In the genomic region with DNA sequence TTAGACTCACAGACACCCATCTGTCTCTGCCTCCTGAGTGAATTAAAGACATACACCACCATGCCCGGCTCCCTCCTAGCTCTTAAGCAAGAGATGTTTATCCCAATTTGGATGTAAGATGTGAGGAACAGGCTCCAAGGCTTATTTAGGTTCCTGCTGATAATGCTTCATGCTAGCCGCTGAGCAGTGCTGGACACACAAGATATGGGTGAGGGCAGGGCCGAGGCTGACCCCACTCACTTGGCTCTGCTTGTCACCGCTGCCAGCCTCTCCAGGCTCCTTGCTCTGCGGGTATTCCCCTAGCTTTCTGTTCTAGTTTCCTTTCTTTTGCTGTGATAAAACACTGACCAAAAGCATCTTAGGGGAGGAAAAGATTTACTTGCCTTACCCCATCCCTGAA, we compare ENCODE assay signal across 19 mouse cellular contexts. TPM values are rescaled to one million over a fixed set of nuclear protein-coding genes. Genes with fewer than 3 reads are reported as not detected.
A peak's percentile ranks its signal among the peaks of the same experiment; 100 is the strongest.
DNase-seq lines count a peak whose midpoint lies in the region; ATAC-seq and TF ChIP-seq lines count a peak whose summit lies in the region.
"Had no signal": no experiment of that assay in that cellular context is flagged by ENCODE, and none has a peak within 500 bp of the region (broad histone marks: within the 10 kb centered on the region; RNA-seq: fewer than 3 reads in every experiment).

No protein-coding gene starts in this region.

- no peaks in the 10 kb centered on the region for H3K9me3 ChIP-seq in hindbrain, embryonic 13.5 days
- H3K9me3 ChIP-seq in midbrain, embryonic 10.5 days (replicated peaks): no peaks in the 10 kb centered on the region
- H3K9me3 ChIP-seq: heart, embryonic 15.5 days had no signal

- no peak for TF ChIP-seq POLR2A in brain, embryonic 14.5 days (IDR thresholded peaks at IDR 0.05; ENCODE audit: borderline replicate concordance, extremely low read depth, insufficient read depth, insufficient read length, poor library complexity, severe bottlenecking)

- peak overlapping the region; percentile 36; the same call in 1 of the 2 replicates for H3K9ac ChIP-seq in hindbrain, embryonic 13.5 days
- H3K9ac ChIP-seq: heart, embryonic 15.5 days; lung, embryonic 14.5 days had no signal

- 62% methylated on average over 5 of the region's 5 CpGs for WGBS in hindbrain, embryonic 13.5 days
- WGBS in midbrain, embryonic 10.5 days: 77% methylated on average over 5 of the region's 5 CpGs

- H3K27me3 ChIP-seq in hindbrain, embryonic 13.5 days: no peaks in the 10 kb centered on the region
- H3K27me3 ChIP-seq in midbrain, embryonic 10.5 days (ENCODE audit: low read depth, poor library complexity, severe bottlenecking): no peaks in the 10 kb centered on the region; the same call in 1 of the 2 replicates
- H3K27me3 ChIP-seq: heart, embryonic 15.5 days had no signal

- TF ChIP-seq CTCF in brain, embryonic 14.5 days (IDR thresholded peaks at IDR 0.05; ENCODE audit: borderline replicate concordance, extremely low read depth, insufficient read depth, insufficient read length): no peak

- H3K27ac ChIP-seq in hindbrain, embryonic 13.5 days: peak overlapping the region; percentile 99
- peak overlapping the region; percentile 89 for H3K27ac ChIP-seq in midbrain, embryonic 10.5 days (replicated peaks)
- H3K27ac ChIP-seq: heart, embryonic 15.5 days had no signal

- peak overlapping the region; percentile 43 for H3K4me2 ChIP-seq in hindbrain, embryonic 13.5 days
- H3K4me2 ChIP-seq: heart, embryonic 15.5 days; lung, embryonic 14.5 days had no signal

- H3K36me3 ChIP-seq in hindbrain, embryonic 13.5 days: no peaks in the 10 kb centered on the region
- H3K36me3 ChIP-seq in midbrain, embryonic 10.5 days: no peaks in the 10 kb centered on the region
- H3K36me3 ChIP-seq: heart, embryonic 15.5 days had no signal

- DNase-seq in brain, embryonic 14.5 days (ENCODE audit: low read depth): peak; percentile 65
- no peak for DNase-seq in midbrain, embryonic 10.5 days (ENCODE audit: low spot score)
- no peak for DNase-seq in spleen, postnatal 14 days (ENCODE audit: low spot score in 2 of 2)
- no peak for DNase-seq in adrenal gland, adult 2 months
- no peak for DNase-seq in urinary bladder, adult 18-20 months (ENCODE audit: low spot score in 2 of 2)
- no peak for DNase-seq in layer of hippocampus, adult 9-11 months
- DNase-seq: adrenal gland, postnatal 25 days; cerebellum, adult 11-12 months; kidney, adult 11 months; layer of hippocampus, postnatal 36 days; lung, embryonic 14.5 days; thymus, postnatal 4 days had no signal

- H3K4me3 ChIP-seq in hindbrain, embryonic 13.5 days: no peak overlapping the region
- no peak overlapping the region for H3K4me3 ChIP-seq in midbrain, embryonic 10.5 days
- H3K4me3 ChIP-seq: heart, embryonic 15.5 days had no signal

- ATAC-seq in erythroblast, adult 5-6 weeks (replicated peaks; ENCODE audit: low FRiP score, poor library complexity, severe bottlenecking): peak; percentile 79
- ATAC-seq in hindbrain, embryonic 13.5 days (ENCODE audit: low FRiP score): no peak

- H3K4me1 ChIP-seq in hindbrain, embryonic 13.5 days (replicated peaks): peaks cover 88% of the 10 kb centered on the region
- H3K4me1 ChIP-seq in midbrain, embryonic 10.5 days: peaks cover 64% of the 10 kb centered on the region

RNA-seq across cellular contexts. Expression of a gene that starts 25.1 kb away (rescaled TPM):
- polyA plus RNA-seq in brain, embryonic 14.5 days (2012; rRNA removed): 181 and 191 TPM in 2 replicates
- 126 and 151 TPM in 2 replicates for total RNA-seq in erythroblast, adult 5-6 weeks (2015; ENCODE audit: low replicate concordance)
- total RNA-seq in erythroblast, adult 5-6 weeks (2017; ENCODE audit: low replicate concordance): 256 and 310 TPM in 2 replicates
- 173 and 185 TPM in 2 replicates for polyA plus RNA-seq in hindbrain, embryonic 13.5 days (2015; fragmentation: Nextera tagmentation; extraction: Ambion mirVana)
- 43.3 and 81.8 TPM in 2 replicates for polyA plus RNA-seq in midbrain, embryonic 10.5 days (2016; fragmentation: Nextera tagmentation; extraction: Ambion mirVana)
- total RNA-seq in adrenal gland, adult 2 months (2021): 1 to 10 TPM in 1 of 2 experiments, under 1 TPM in 1; 0.78 to 1.6 TPM
- polyA plus RNA-seq in adrenal gland, adult 2 months (2012; rRNA removed): 1.7 and 1.9 TPM in 2 replicates

RNA-seq across cellular contexts. Expression of a gene that starts 37.6 kb away (rescaled TPM):
- 0.15 TPM in 1 of 2 replicates, not detected in the other for polyA plus RNA-seq in brain, embryonic 14.5 days (2012; rRNA removed)
- not detected in 2 replicates for total RNA-seq in erythroblast, adult 5-6 weeks (2015; ENCODE audit: low replicate concordance)
- total RNA-seq in erythroblast, adult 5-6 weeks (2017; ENCODE audit: low replicate concordance): not detected in 2 replicates
- polyA plus RNA-seq in hindbrain, embryonic 13.5 days (2015; fragmentation: Nextera tagmentation; extraction: Ambion mirVana): not detected in 2 replicates
- not detected in 2 replicates for polyA plus RNA-seq in midbrain, embryonic 10.5 days (2016; fragmentation: Nextera tagmentation; extraction: Ambion mirVana)
- not detected for total RNA-seq in adrenal gland, adult 2 months (2021)
- polyA plus RNA-seq in adrenal gland, adult 2 months (2012; rRNA removed): not detected in 2 replicates
- total RNA-seq: adrenal gland, postnatal 25 days; gastrocnemius, adult 8-10 months; layer of hippocampus, postnatal 36 days had no signal
- polyA plus RNA-seq: embryonic facial prominence, embryonic 14.5 days; heart, embryonic 15.5 days; lung, embryonic 14.5 days; Patski; stomach, embryonic 14.5 days had no signal

Comparison
In these comparisons a context has a peak if more than half of its experiments do, and no peak if none do; other contexts are left out.
1. RNA of a gene that starts 25.1 kb away (polyA plus RNA-seq): 181 to 191 TPM in brain, embryonic 14.5 days, 173 to 185 TPM in hindbrain, embryonic 13.5 days and 43.3 to 81.8 TPM in midbrain, embryonic 10.5 days; 1.7 to 1.9 TPM in adrenal gland, adult 2 months; every median in the first group is over 10 times any median in the second.